ENCODE assay signal across 14 mouse cellular contexts in the genomic region with DNA sequence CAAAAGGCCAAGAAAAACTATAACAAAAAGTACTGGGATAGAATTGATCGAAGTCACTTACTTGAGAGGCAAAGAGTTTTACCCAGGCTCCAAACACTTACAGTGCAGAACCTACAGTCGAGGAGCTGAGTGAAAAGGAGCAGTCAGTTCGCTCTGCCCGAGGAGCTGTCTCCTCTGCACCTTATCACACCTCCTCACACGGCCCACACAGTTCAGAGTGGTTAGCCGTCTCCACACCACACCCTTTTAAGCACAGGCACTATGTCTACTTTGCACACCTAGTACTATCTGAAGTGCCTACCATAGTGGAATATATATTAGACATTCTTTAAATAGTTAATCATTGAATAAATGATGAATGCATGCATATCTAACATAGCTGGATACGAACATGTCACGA. TPM values are rescaled to one million over a fixed set of nuclear protein-coding genes. Genes with fewer than 3 reads are reported as not detected.
DNase-seq lines count a peak whose midpoint lies in the region; ATAC-seq lines count a peak whose summit lies in the region.
"Had no signal": no experiment of that assay in that cellular context is flagged by ENCODE, and none has a peak within 500 bp of the region (broad histone marks: within the 10 kb centered on the region; RNA-seq: fewer than 3 reads in every experiment).

No protein-coding gene starts in this region.

- no peak overlapping the region for H3K27ac ChIP-seq in lung, embryonic 16.5 days (ENCODE audit: low read length)
- H3K27ac ChIP-seq in liver, embryonic 11.5 days (ENCODE audit: low read depth, low read length): peak overlapping the region; percentile 90
- H3K27ac ChIP-seq: forebrain, embryonic 10.5 days; hindbrain, embryonic 14.5 days had no signal

- no peak overlapping the region for H3K4me2 ChIP-seq in lung, embryonic 16.5 days (ENCODE audit: low read depth, low read length)
- H3K4me2 ChIP-seq in liver, embryonic 11.5 days: peak overlapping the region; percentile 58
- H3K4me2 ChIP-seq: hindbrain, embryonic 14.5 days had no signal

- H3K27me3 ChIP-seq in lung, embryonic 16.5 days (ENCODE audit: control insufficient read depth, insufficient read depth, low read depth, low read length): no peaks in the 10 kb centered on the region
- H3K27me3 ChIP-seq in liver, embryonic 11.5 days (replicated peaks; ENCODE audit: control insufficient read depth, insufficient read depth, low read length): no peaks in the 10 kb centered on the region
- H3K27me3 ChIP-seq: CH12.LX had no signal

- DNase-seq in lung, postnatal 4 days: no peak
- peak; percentile 92 for DNase-seq in c-Kit-positive CD71-positive TER-119-positive erythroid progenitor cells, embryonic 14.5 days (ENCODE audit: low spot score)
- no peak for DNase-seq in liver, embryonic 11.5 days (ENCODE audit: low spot score)
- DNase-seq in spleen, postnatal 4 days (ENCODE audit: low spot score in 2 of 2): peak; percentile 66 to 75
- DNase-seq in Muller cell, postnatal 12 days (ENCODE audit: inconsistent ontology term): no peak
- no peak for DNase-seq in frontal cortex, postnatal 36 days (ENCODE audit: low spot score in 2 of 2)
- DNase-seq: adrenal gland, postnatal 10 days; embryo, embryonic 11 days; kidney, adult 8-10 months; right cerebral cortex, postnatal 14 days had no signal

- H3K4me1 ChIP-seq in lung, embryonic 16.5 days (replicated peaks; ENCODE audit: control insufficient read depth, insufficient read depth, low read length): no peaks in the 10 kb centered on the region
- peaks cover 28% of the 10 kb centered on the region for H3K4me1 ChIP-seq in liver, embryonic 11.5 days (replicated peaks; ENCODE audit: control insufficient read depth, insufficient read depth, low read length)

- H3K4me3 ChIP-seq in lung, embryonic 16.5 days (ENCODE audit: low read length): no peak overlapping the region
- H3K4me3 ChIP-seq in liver, embryonic 11.5 days (ENCODE audit: low read depth, low read length): 0 out of 2 replicates have a peak overlapping the region, but pooled peaks have one; percentile 20
- H3K4me3 ChIP-seq: forebrain, embryonic 10.5 days had no signal

- WGBS in lung, embryonic 16.5 days: 35% methylated on average over 8 of the region's 8 CpGs
- 41% methylated on average over 8 of the region's 8 CpGs for WGBS in liver, embryonic 11.5 days

- H3K9me3 ChIP-seq in lung, embryonic 16.5 days (ENCODE audit: control insufficient read depth, low read length): no peaks in the 10 kb centered on the region
- H3K9me3 ChIP-seq in liver, embryonic 11.5 days (ENCODE audit: control insufficient read depth, low read length): no peaks in the 10 kb centered on the region
- H3K9me3 ChIP-seq: forebrain, embryonic 10.5 days had no signal

- no peaks in the 10 kb centered on the region for H3K36me3 ChIP-seq in lung, embryonic 16.5 days (ENCODE audit: control insufficient read depth, insufficient read depth, low read length)
- no peaks in the 10 kb centered on the region for H3K36me3 ChIP-seq in liver, embryonic 11.5 days (ENCODE audit: control insufficient read depth, insufficient read depth, low read length)
- H3K36me3 ChIP-seq: forebrain, embryonic 10.5 days had no signal

- peak; percentile 68 for ATAC-seq in lung, embryonic 16.5 days (ENCODE audit: low read depth)
- ATAC-seq in liver, embryonic 11.5 days (replicated peaks; ENCODE audit: low FRiP score): peak; percentile 97

- H3K9ac ChIP-seq in lung, embryonic 16.5 days (ENCODE audit: low read length): no peak overlapping the region
- H3K9ac ChIP-seq in liver, embryonic 11.5 days (ENCODE audit: low read depth, low read length): no peak overlapping the region
- H3K9ac ChIP-seq: hindbrain, embryonic 14.5 days had no signal

RNA-seq across cellular contexts. Expression of a gene that starts 8.3 kb away (rescaled TPM):
- 0.09 TPM in 1 of 2 replicates, not detected in the other for polyA plus RNA-seq in lung, embryonic 16.5 days (2015; fragmentation: Nextera tagmentation; extraction: Ambion mirVana)
- 8.3 and 9.6 TPM in 2 replicates for polyA plus RNA-seq in liver, embryonic 11.5 days (2014; fragmentation: Nextera tagmentation; extraction: Ambion mirVana)
- polyA plus RNA-seq: hindbrain, embryonic 14.5 days had no signal

RNA-seq across cellular contexts. Expression of a gene that starts 53.7 kb away (rescaled TPM):
- polyA plus RNA-seq in lung, embryonic 16.5 days (2015; fragmentation: Nextera tagmentation; extraction: Ambion mirVana): 0.06 and 0.08 TPM in 2 replicates
- 0.09 and 0.11 TPM in 2 replicates for polyA plus RNA-seq in liver, embryonic 11.5 days (2014; fragmentation: Nextera tagmentation; extraction: Ambion mirVana)

Comparison
In these comparisons a context has a peak if more than half of its experiments do, and no peak if none do; other contexts are left out.
1. DNase-seq: peak in c-Kit-positive CD71-positive TER-119-positive erythroid progenitor cells, embryonic 14.5 days (single experiment) and spleen, postnatal 4 days (2 of 2); none in lung, postnatal 4 days (0 of 2), liver, embryonic 11.5 days (single experiment), Muller cell, postnatal 12 days (single experiment) and frontal cortex, postnatal 36 days (0 of 2).